Mouse (Mus musculus) megakaryocyte, adult 5-6 weeks (primary cell): ENCODE results near the gene Lhpp. TPM values are rescaled to one million over a fixed set of nuclear protein-coding genes. Genes with fewer than 3 reads are reported as not detected.

ENCODE experiments used
- ATAC-seq: 2 replicates; pipeline ENCODE4 v1.8.0; 2016; ENCODE audit warnings: mild to moderate bottlenecking, inconsistent platforms; ENCODE audit not compliant: poor library complexity, severe bottlenecking
- total RNA-seq, 2 experiments: library from RNA; stranded (forward) in 1 of 2; stranded (reverse) in 1 of 2; fragments of 153-499, 151-499 nt in 1 of 2; fragments of 221-1000, 200-1000 nt in 1 of 2; gene quantifications; 2 replicates each; pipeline versions ENCODE4 v1.2.3 to v1.2.4; 2015 to 2017

Gene Lhpp
- total RNA-seq, 2 experiments from 2014 or later = 5.8 to 6.9 TPM

GRCm38 (mm10) chr7:132675922-132676321, 65.5 kb downstream of the Lhpp start:
- peak; percentile 17; the same call in 1 of the 2 replicates for ATAC-seq

GRCm38 (mm10) chr7:132679117-132679516, 68.7 kb downstream of the Lhpp start:
- no peak for ATAC-seq

GRCm38 (mm10) chr7:132679549-132679948, 69.1 kb downstream of the Lhpp start:
- ATAC-seq = no peak

- no peak for ATAC-seq
Observed at GRCm38 (mm10) chr7:132681296-132681695, 70.9 kb downstream of the Lhpp start.

- no peak for ATAC-seq
Observed at GRCm38 (mm10) chr7:132681831-132682230, 71.4 kb downstream of the Lhpp start.

- ATAC-seq = no peak
Observed at GRCm38 (mm10) chr7:132682336-132682735, 71.9 kb downstream of the Lhpp start.

GRCm38 (mm10) chr7:132682901-132683300, 72.5 kb downstream of the Lhpp start:
- ATAC-seq = no peak

- peak; percentile 50 for ATAC-seq
Observed at GRCm38 (mm10) chr7:132683923-132684322, 73.5 kb downstream of the Lhpp start.

- ATAC-seq = peak; percentile 76
Observed at GRCm38 (mm10) chr7:132686515-132686914, 76.1 kb downstream of the Lhpp start.

- ATAC-seq = no peak
Observed at GRCm38 (mm10) chr7:132687897-132688296, 77.5 kb downstream of the Lhpp start.

- ATAC-seq = no peak
Observed at GRCm38 (mm10) chr7:132688721-132689120, 78.3 kb downstream of the Lhpp start.

- no peak for ATAC-seq
Observed at GRCm38 (mm10) chr7:132689722-132690121, 79.3 kb downstream of the Lhpp start.

GRCm38 (mm10) chr7:132690716-132691472, 80.5 kb downstream of the Lhpp start:
- peak; percentile 55 for ATAC-seq

- no peak for ATAC-seq
Observed at GRCm38 (mm10) chr7:132692719-132693118, 82.3 kb downstream of the Lhpp start.

GRCm38 (mm10) chr7:132693561-132693960, 83.1 kb downstream of the Lhpp start:
- no peak for ATAC-seq

GRCm38 (mm10) chr7:132697258-132697796, 86.9 kb downstream of the Lhpp start:
- ATAC-seq = no peak

GRCm38 (mm10) chr7:132698737-132699136, 88.3 kb downstream of the Lhpp start:
- no peak for ATAC-seq

GRCm38 (mm10) chr7:132699165-132699564, 88.7 kb downstream of the Lhpp start:
- ATAC-seq = no peak

GRCm38 (mm10) chr7:132699639-132700038, 89.2 kb downstream of the Lhpp start:
- ATAC-seq = peak; percentile 65

GRCm38 (mm10) chr7:132700107-132700506, 89.7 kb downstream of the Lhpp start:
- 0 out of 2 replicates have a peak, but pooled peaks have one; percentile 5 for ATAC-seq

- no peak for ATAC-seq
Observed at GRCm38 (mm10) chr7:132701412-132701811, 91.0 kb downstream of the Lhpp start.

- no peak for ATAC-seq
Observed at GRCm38 (mm10) chr7:132702024-132702423, 91.6 kb downstream of the Lhpp start.
